Mouse (Mus musculus): ENCODE data around the gene Aip. TPM values are rescaled to one million over a fixed set of nuclear protein-coding genes. Genes with fewer than 3 reads are reported as not detected.
A peak's percentile ranks its signal among the peaks of the same experiment; 100 is the strongest.

The Aip gene
- 54.9 and 58.9 TPM in 2 replicates for polyA plus RNA-seq (2014; fragmentation: Nextera tagmentation; extraction: Ambion mirVana)

DNA sequence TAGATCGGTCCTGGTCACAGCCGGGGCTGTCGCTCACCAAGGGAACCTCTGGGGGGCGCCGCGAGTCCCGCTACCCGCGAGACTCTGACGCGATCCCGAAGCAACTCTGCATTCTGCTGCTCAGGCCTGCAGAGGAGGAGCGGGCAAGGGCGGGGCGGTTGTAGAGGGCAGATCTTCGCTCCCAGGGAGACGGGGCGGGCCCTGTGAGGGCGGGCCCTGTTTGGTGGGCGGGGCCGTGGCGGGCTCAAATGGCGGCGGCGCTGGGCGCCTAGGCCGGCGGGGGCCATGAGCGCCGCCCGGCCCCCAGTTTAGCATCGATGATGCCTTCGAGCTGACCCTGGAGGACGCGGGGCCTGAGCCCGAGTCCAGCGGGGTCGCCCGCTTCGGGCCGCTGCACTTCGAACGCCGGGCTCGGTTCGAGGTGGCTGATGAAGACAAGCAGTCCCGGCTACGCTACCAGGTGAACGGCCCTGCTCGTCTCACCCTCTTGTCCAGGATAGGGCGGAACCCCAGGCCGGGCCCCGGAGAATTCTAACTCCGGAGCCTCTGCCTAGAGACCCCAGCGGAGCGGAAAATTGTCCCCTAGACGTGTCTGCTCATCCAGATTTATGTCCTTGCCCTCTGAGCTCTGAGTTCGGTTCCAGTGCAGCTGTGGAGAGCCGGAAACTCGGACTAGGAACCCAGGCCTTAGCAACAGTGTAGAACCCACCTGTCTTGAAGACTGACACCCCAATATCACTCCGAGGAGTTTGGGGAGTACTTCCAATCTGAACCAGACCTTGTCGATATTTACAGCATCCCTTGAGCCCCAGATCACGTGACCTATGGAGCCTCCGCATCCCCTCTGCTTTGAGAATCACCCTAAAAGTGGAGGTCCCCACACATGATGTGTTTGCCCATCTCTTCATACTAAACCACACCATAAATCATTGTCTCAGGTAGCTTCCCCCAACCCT lies at the start of gene Aip:
Gene Aip (minus strand): TSS at position 118 of the 956 bp plus-strand sequence.
- Histone ChIP-seq H3K9me3 (ENCODE audit: control insufficient read depth, low read length) (no peaks in the 10 kb centered on the region), H3K4me2 (peak within 1 kb of the TSS; percentile 77), H3K4me3 (ENCODE audit: low read depth, low read length) (peak within 1 kb of the TSS; percentile 67), H3K27me3 (ENCODE audit: control insufficient read depth, insufficient read depth, low read length) (no peaks in the 10 kb centered on the region), H3K27ac (ENCODE audit: low read depth, low read length) (peak within 1 kb of the TSS; percentile 25; the same call in 1 of the 2 replicates), H3K4me1 (ENCODE audit: control insufficient read depth, insufficient read depth, low read length) (peaks cover 11% of the 10 kb centered on the region), H3K9ac (ENCODE audit: low read length) (peak within 1 kb of the TSS; percentile 86), H3K36me3 (ENCODE audit: control insufficient read depth, insufficient read depth, low read length) (peaks cover 4% of the 10 kb centered on the region)
- DNase-seq (ENCODE audit: low spot score, missing footprints) = peak; percentile 99
- ATAC-seq (ENCODE audit: low FRiP score) = peak; percentile 95
- whole genome bisulfite sequencing = under 1% methylated on average over 60 of the region's 64 CpGs

DNA sequence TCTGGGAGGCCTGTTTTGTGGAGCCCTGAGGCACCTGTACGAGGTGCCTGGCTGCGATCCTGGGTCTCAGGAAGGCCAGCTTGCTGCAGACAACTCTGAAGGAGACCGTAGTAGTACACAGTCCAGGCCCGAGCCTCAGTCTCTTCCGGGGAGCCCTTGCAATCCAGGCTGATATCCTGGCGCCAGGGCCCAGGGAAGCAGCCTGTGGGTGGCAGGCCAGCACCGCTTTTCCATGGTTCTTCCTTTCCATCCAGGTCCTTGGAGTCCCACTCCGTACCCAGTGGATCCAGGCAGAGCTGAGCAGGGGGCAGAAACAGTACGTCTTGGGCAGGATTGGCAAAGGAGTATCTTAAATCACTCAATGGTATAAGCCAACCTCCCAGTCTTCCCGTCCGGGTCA lies 47.3 kb upstream of the Aip start:
- H3K36me3 ChIP-seq (ENCODE audit: control insufficient read depth, insufficient read depth, low read length) = no peaks in the 10 kb centered on the region
- H3K4me3 ChIP-seq (ENCODE audit: low read depth, low read length) = no peak overlapping the region
- WGBS = 60% methylated on average over 11 of the region's 11 CpGs
- H3K9ac ChIP-seq (ENCODE audit: low read length) = 0 out of 2 replicates have a peak overlapping the region, but pooled peaks have one; percentile 33
- no peak for ATAC-seq (ENCODE audit: low FRiP score)
- H3K4me1 ChIP-seq (ENCODE audit: control insufficient read depth, insufficient read depth, low read length) = peaks cover 15% of the 10 kb centered on the region
- no peak overlapping the region for H3K27ac ChIP-seq (ENCODE audit: low read depth, low read length)
- no peaks in the 10 kb centered on the region for H3K27me3 ChIP-seq (ENCODE audit: control insufficient read depth, insufficient read depth, low read length)
- H3K4me2 ChIP-seq = no peak overlapping the region
- no peaks in the 10 kb centered on the region for H3K9me3 ChIP-seq (ENCODE audit: control insufficient read depth, low read length)
- DNase-seq (ENCODE audit: low spot score, missing footprints) = no peak

GRCm38 (mm10) chr19:4171393-4172290 lies 46.0 kb upstream of the Aip start:
- Histone ChIP-seq H3K27me3 (ENCODE audit: control insufficient read depth, insufficient read depth, low read length) (no peaks in the 10 kb centered on the region), H3K9me3 (ENCODE audit: control insufficient read depth, low read length) (no peaks in the 10 kb centered on the region), H3K9ac (ENCODE audit: low read length) (no peak overlapping the region), H3K4me3 (ENCODE audit: low read depth, low read length) (no peak overlapping the region), H3K4me2 (no peak overlapping the region), H3K36me3 (ENCODE audit: control insufficient read depth, insufficient read depth, low read length) (no peaks in the 10 kb centered on the region), H3K27ac (ENCODE audit: low read depth, low read length) (no peak overlapping the region), H3K4me1 (ENCODE audit: control insufficient read depth, insufficient read depth, low read length) (peaks cover 15% of the 10 kb centered on the region)
- 73% methylated on average over 13 of the region's 13 CpGs for WGBS
- ATAC-seq (ENCODE audit: low FRiP score) = no peak
- no peak for DNase-seq (ENCODE audit: low spot score, missing footprints)

DNA sequence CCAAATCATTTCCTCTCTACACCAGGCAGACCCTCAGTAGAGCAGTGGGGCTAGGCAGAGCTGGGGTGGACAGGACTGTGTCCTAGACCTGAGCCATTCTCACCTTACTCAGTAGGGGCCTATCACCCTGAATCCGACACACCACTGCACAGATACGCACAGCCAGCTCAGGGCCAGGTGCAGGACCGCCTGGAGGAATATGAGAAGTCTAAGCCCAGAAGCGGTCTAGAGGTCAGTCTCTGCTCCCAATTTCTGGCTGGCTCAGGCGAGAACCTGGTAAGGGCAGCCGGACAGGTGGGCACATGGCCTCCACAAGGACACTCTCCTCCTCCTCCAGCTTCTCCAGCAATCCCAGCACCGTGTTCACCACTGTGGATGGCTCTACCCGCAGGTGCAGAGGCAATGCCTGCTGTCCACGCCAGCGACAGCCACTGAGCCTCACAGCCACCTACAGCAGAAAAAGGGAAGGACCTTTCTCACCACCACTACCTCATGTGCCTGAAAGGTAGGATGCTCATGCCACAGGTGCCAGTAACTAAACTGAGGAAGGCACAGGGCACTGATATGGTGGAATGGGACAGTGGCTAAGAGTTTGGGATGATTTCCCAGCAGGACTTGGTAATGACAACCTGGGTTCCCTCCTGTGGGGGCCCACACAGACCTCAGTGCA lies 45.2 kb upstream of the Aip start:
- no peak overlapping the region for H3K4me3 ChIP-seq (ENCODE audit: low read depth, low read length)
- no peak overlapping the region for H3K27ac ChIP-seq (ENCODE audit: low read depth, low read length)
- no peak for ATAC-seq (ENCODE audit: low FRiP score)
- peaks cover 15% of the 10 kb centered on the region for H3K4me1 ChIP-seq (ENCODE audit: control insufficient read depth, insufficient read depth, low read length)
- no peak overlapping the region for H3K4me2 ChIP-seq
- no peak for DNase-seq (ENCODE audit: low spot score, missing footprints)
- WGBS = 90% methylated on average over 10 of the region's 10 CpGs
- H3K9ac ChIP-seq (ENCODE audit: low read length) = no peak overlapping the region
- no peaks in the 10 kb centered on the region for H3K9me3 ChIP-seq (ENCODE audit: control insufficient read depth, low read length)
- no peaks in the 10 kb centered on the region for H3K36me3 ChIP-seq (ENCODE audit: control insufficient read depth, insufficient read depth, low read length)
- H3K27me3 ChIP-seq (ENCODE audit: control insufficient read depth, insufficient read depth, low read length) = no peaks in the 10 kb centered on the region

DNA sequence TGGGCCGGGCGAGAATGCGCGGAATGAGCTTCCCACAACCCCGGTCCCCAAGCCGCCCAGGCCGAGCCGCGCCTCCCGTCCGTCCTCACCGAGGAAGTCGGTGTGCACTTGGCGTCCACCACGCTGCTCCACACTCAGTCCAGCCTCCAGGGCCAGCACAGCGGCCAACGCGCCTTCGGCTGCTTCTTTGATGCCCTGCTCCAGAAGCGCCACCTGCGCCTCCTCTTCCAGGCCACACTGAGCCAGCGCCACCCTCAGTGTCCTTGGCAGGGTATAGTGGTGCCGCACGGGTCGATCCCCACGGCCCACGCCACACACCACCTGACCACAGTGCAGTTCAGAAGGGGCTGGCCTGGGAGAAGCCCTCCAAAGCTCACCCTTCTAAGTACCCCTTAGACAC lies 44.2 kb upstream of the Aip start:
- Histone ChIP-seq H3K4me1 (ENCODE audit: control insufficient read depth, insufficient read depth, low read length) (peaks cover 7% of the 10 kb centered on the region), H3K4me2 (peak overlapping the region; percentile 76), H3K9me3 (ENCODE audit: control insufficient read depth, low read length) (no peaks in the 10 kb centered on the region), H3K36me3 (ENCODE audit: control insufficient read depth, insufficient read depth, low read length) (no peaks in the 10 kb centered on the region), H3K9ac (ENCODE audit: low read length) (peak overlapping the region; percentile 84), H3K4me3 (ENCODE audit: low read depth, low read length) (peak overlapping the region; percentile 34), H3K27ac (ENCODE audit: low read depth, low read length) (peak overlapping the region; percentile 74), H3K27me3 (ENCODE audit: control insufficient read depth, insufficient read depth, low read length) (no peaks in the 10 kb centered on the region)
- 6% methylated on average over 27 of the region's 27 CpGs for WGBS
- ATAC-seq (ENCODE audit: low FRiP score) = peak; percentile 65
- no peak for DNase-seq (ENCODE audit: low spot score, missing footprints)

DNA sequence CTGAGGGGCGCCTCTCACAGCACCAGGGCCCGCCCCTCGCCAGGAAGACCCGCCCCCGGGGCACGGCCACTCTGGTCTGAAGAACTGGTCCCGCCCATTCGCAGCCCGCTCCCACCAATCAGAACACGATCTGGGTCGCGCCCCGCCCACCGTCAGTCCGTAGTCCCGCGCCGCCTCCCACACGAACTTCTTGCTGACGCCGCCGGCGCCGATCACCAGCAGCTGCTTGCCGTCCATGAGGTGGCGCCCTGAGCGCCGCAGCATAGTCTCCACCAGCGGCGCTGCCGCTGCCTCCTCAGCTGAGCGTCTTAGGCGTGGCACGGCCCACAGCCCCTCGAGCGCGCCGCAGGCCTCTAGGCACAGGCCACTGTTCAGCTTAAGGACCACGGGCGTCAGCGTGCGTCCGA lies 43.7 kb upstream of the Aip start:
- DNase-seq (ENCODE audit: low spot score, missing footprints) (peak; percentile 100), ATAC-seq (ENCODE audit: low FRiP score) (peak; percentile 95)
- H3K4me1 ChIP-seq (ENCODE audit: control insufficient read depth, insufficient read depth, low read length) = peaks cover 7% of the 10 kb centered on the region
- under 1% methylated on average over 42 of the region's 43 CpGs for whole genome bisulfite sequencing
- H3K9ac ChIP-seq (ENCODE audit: low read length) = peak overlapping the region; percentile 84
- peak overlapping the region; percentile 76 for H3K4me2 ChIP-seq
- H3K4me3 ChIP-seq (ENCODE audit: low read depth, low read length) = peak overlapping the region; percentile 34
- H3K9me3 ChIP-seq (ENCODE audit: control insufficient read depth, low read length) = no peaks in the 10 kb centered on the region
- H3K27ac ChIP-seq (ENCODE audit: low read depth, low read length) = peak overlapping the region; percentile 74
- no peaks in the 10 kb centered on the region for H3K36me3 ChIP-seq (ENCODE audit: control insufficient read depth, insufficient read depth, low read length)
- no peaks in the 10 kb centered on the region for H3K27me3 ChIP-seq (ENCODE audit: control insufficient read depth, insufficient read depth, low read length)

DNA sequence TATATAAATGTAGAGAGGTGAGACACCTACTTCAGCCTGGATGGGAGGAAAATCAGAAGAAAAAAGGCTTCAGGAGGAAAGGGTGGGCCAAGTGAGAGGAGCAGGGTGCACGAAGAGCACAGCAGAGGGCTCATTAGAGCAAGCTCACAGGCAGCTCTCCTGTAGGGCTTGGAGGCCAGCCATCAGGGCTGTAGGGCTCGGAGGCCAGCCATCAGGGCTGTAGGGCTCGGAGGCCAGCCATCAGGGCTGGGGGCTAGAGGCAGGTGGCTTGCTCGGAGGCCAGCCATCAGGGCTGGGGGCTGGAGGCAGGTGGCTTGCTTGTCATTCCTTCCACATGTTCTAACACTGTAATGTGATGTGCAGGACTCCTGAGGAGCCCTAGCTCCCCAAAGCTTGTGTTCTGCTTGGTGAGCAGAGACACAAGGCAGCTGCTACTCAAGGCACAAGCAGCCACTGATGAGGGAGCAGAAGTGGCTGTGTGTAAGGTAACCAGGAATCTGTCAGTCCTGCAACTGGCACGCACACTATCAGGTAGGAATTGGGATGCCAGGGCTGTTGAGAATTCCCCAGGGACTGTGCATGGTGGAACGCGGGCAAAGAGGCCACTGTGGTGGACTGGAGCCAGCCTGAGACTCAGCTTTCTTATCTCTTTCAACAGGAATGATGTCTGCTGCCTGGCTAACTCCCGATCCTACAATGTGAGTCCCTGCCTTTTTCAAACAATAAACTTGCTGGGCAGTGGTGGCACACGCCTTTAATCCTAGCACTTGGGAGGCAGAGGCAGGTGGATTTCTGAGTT lies 41.2 kb upstream of the Aip start:
- H3K27ac ChIP-seq (ENCODE audit: low read depth, low read length) = no peak overlapping the region
- H3K27me3 ChIP-seq (ENCODE audit: control insufficient read depth, insufficient read depth, low read length) = no peaks in the 10 kb centered on the region
- H3K9ac ChIP-seq (ENCODE audit: low read length) = no peak overlapping the region
- peaks cover 18% of the 10 kb centered on the region for H3K4me1 ChIP-seq (ENCODE audit: control insufficient read depth, insufficient read depth, low read length)
- H3K9me3 ChIP-seq (ENCODE audit: control insufficient read depth, low read length) = no peaks in the 10 kb centered on the region
- H3K36me3 ChIP-seq (ENCODE audit: control insufficient read depth, insufficient read depth, low read length) = no peaks in the 10 kb centered on the region
- ATAC-seq (ENCODE audit: low FRiP score) (no peak), DNase-seq (ENCODE audit: low spot score, missing footprints) (no peak)
- no peak overlapping the region for H3K4me2 ChIP-seq
- no peak overlapping the region for H3K4me3 ChIP-seq (ENCODE audit: low read depth, low read length)
- 80% methylated on average over 9 of the region's 9 CpGs for WGBS

DNA sequence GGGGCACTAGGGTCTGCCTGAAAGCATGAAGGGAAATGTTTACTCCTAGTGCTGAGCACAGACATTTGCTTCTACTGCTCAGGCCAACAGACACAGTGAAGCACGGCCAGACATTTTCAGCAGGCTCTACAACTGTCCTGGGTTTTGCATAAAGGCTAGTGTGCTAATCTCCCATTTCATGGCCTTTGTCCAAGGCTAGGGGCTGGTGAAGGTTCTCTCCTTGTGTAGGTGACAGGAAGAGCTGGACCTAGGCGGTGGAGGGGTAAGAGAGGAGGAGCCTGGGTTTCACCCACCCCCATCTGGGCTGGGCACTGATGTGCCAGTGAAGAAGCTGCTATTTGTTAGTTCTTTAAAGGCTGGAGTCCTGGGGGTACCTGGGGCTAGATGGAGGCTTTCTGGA lies 39.1 kb upstream of the Aip start:
- Histone ChIP-seq H3K4me2 (no peak overlapping the region), H3K4me3 (ENCODE audit: low read depth, low read length) (no peak overlapping the region), H3K36me3 (ENCODE audit: control insufficient read depth, insufficient read depth, low read length) (peaks cover 4% of the 10 kb centered on the region; the same call in 1 of the 2 replicates), H3K9me3 (ENCODE audit: control insufficient read depth, low read length) (no peaks in the 10 kb centered on the region), H3K9ac (ENCODE audit: low read length) (no peak overlapping the region), H3K27ac (ENCODE audit: low read depth, low read length) (no peak overlapping the region), H3K4me1 (ENCODE audit: control insufficient read depth, insufficient read depth, low read length) (peaks cover 12% of the 10 kb centered on the region), H3K27me3 (ENCODE audit: control insufficient read depth, insufficient read depth, low read length) (no peaks in the 10 kb centered on the region)
- DNase-seq (ENCODE audit: low spot score, missing footprints) (no peak), ATAC-seq (ENCODE audit: low FRiP score) (no peak)
- WGBS = 83% methylated on average over 2 of the region's 2 CpGs

Data from midbrain, embryonic 11.5 days (tissue).